Mouse (Mus musculus) kidney, postnatal 25 days (tissue): ENCODE data around the gene Aqp3.

Experiments
- DNase-seq, 2 experiments: peaks; one replicate each; pipeline ENCODE4 v3.0.0; 2021; ENCODE audit warnings: mixed read lengths in 2 of 2

The Aqp3 gene

GRCm38 (mm10) chr4:41097871-41098576 lies at the start of gene Aqp3:
TSS of gene Aqp3 (minus strand) at chr4:41098183.
- DNase-seq: peak; percentile 75 to 86

GRCm38 (mm10) chr4:41142601-41143000 lies 44.6 kb upstream of the Aqp3 start:
- peak; percentile 35 to 52 for DNase-seq

- DNase-seq: peak in 1 of 2 experiments; percentile 23
Measured at GRCm38 (mm10) chr4:41140174-41140875, 42.3 kb upstream of the Aqp3 start.

- peak in 1 of 2 experiments; percentile 22 for DNase-seq
Measured at GRCm38 (mm10) chr4:41136811-41137210, 38.8 kb upstream of the Aqp3 start.

- DNase-seq: peak; percentile 57 to 83
Measured at GRCm38 (mm10) chr4:41136454-41136805, 38.4 kb upstream of the Aqp3 start.

GRCm38 (mm10) chr4:41135711-41136453 lies 37.9 kb upstream of the Aqp3 start, which contains the start of gene Ube2r2:
TSS of gene Ube2r2 (plus strand) at chr4:41135743.
- DNase-seq: peak; percentile 55 to 87

GRCm38 (mm10) chr4:41134935-41135710 lies 37.1 kb upstream of the Aqp3 start:
- peak; percentile 83 to 91 for DNase-seq

GRCm38 (mm10) chr4:41133529-41134291 lies 35.7 kb upstream of the Aqp3 start:
- DNase-seq: no peak

- no peak for DNase-seq
Measured at GRCm38 (mm10) chr4:41132471-41132870, 34.5 kb upstream of the Aqp3 start.

GRCm38 (mm10) chr4:41129836-41130235 lies 31.9 kb upstream of the Aqp3 start:
- DNase-seq: no peak

GRCm38 (mm10) chr4:41129406-41129805 lies 31.4 kb upstream of the Aqp3 start:
- DNase-seq: peak; percentile 72

- DNase-seq: peak; percentile 99 to 100
Measured at GRCm38 (mm10) chr4:41124180-41124951, 26.4 kb upstream of the Aqp3 start, which contains the start of gene Nol6. TSS of gene Nol6 (minus strand) at chr4:41124455.

GRCm38 (mm10) chr4:41118706-41119292 lies 20.8 kb upstream of the Aqp3 start:
- peak; percentile 76 to 84 for DNase-seq

- DNase-seq: no peak
Measured at GRCm38 (mm10) chr4:41116817-41117216, 18.8 kb upstream of the Aqp3 start.

GRCm38 (mm10) chr4:41115793-41116192 lies 17.8 kb upstream of the Aqp3 start:
- no peak for DNase-seq

GRCm38 (mm10) chr4:41115074-41115473 lies 17.1 kb upstream of the Aqp3 start:
- DNase-seq: no peak

GRCm38 (mm10) chr4:41114358-41115070 lies 16.5 kb upstream of the Aqp3 start:
- no peak for DNase-seq

GRCm38 (mm10) chr4:41108717-41109425 lies 10.9 kb upstream of the Aqp3 start:
- no peak for DNase-seq

GRCm38 (mm10) chr4:41107440-41107839 lies 9.5 kb upstream of the Aqp3 start:
- no peak for DNase-seq
